Mouse (Mus musculus) hindlimb bud, embryonic 11.5 days (tissue): ENCODE measurements around the gene Foxo6.

ENCODE experiments used
- DNase-seq: peaks from one replicate; pipeline ENCODE4 v3.0.0-alpha.2; 2012; ENCODE audit warnings: low read depth, low spot score; ENCODE audit errors: extremely low spot score

The Foxo6 gene

DNA sequence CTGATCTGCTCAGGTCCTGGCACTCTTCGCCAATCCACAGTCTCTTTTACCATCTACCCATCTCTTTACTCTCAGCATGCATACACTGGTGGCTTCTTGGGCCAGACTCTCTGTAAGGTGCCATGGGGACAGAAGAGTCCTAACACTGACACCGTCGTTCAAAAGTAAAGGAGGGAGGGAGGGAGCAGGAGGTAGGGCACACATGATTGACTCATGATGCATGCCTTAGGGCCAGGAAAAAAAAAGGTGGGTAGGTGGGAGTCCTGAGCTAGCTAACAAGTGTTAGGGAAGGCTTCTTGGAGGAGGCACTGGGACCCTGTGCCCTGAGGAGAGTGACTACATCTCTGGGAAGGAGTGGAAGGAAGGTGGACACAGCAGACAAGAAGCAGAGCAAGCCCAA, 1.9 kb downstream of the Foxo6 start:
- DNase-seq, result no peak

DNA sequence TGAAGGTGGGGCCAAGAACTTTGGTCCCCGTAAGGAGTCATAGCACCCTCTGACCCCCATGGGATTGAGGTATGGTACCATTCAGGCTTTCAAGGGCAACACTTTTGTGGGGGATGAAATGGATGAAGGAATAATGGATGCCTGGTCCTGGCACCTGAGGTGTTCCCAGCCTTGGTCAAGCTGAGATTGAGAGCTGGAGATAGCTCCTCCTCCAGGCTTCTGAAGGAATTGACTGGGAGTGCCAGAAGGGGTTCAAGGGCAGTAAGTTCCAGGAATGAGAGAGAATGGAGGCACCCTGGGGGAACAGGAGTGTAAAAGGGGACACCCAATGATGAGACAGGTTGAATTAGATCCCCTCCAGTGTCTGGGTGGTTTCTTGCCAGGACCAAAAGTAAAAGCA, 3.0 kb downstream of the Foxo6 start:
- DNase-seq, result no peak

DNA sequence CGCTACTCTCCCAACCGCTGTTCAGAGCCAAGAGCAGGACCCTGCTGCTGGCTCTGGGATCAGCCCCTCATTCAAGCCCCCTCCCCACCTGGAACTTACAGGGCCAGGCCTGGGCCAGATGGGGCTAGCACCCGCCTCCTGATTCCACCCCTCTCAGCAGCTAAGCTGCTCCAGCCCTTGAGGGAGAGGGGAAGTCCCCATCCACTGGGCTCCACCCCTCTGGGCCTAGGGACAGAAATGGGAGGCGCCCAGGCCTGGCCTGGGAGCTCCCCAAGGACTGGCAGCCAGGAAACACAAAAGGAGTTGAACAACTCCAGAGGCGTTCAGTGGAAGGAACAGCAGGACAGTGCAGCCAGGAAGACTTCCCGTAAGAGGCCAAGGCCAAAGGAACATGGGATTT, 4.0 kb downstream of the Foxo6 start:
- no peak for DNase-seq

DNA sequence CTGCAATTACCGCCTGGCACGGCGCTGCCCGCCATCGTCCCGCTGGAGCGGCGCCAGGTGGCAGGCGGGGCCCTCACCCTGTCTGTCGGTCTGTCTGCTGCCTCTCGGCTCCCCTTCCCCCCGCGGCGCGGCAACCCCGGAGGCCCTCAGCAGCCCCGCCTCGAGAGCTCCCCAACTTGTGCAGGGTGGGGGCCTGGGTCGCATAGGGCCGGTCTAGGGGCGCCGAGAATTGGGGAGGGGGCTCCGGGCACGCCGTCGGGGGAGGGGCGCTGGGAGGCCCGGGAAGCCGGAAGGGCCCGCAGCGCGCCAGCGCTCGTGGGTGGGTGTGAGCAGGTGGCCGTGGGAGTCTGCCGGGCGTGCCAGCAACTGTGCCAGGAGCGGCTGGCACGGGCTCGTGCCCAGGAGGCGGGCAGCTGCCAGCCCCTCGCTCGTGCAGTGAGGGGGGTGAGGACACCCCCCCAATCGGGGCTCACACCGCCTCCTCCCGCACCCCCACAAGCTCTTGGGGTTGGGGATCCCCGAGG, 4.5 kb downstream of the Foxo6 start:
- DNase-seq, result no peak

DNA sequence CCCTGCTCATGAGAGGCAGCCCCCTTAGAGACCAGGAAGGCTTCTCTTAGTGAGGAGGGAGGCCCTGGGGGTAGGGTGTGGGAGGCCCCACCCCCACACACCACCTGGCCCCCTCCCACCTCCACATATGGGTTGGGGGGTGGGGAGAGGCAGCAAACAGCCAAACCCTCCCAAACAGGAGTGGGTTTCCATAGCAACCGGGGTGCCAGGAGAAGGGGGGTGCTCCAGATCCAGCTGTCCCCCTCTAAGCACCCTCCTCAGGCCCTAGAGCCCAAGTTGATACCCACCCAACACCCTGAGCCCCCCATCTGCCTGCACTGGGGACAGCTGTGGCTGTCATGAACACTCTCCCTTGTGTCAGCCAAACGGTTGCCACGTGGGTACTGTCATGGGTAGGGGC, 6.1 kb downstream of the Foxo6 start:
- DNase-seq, result no peak

DNA sequence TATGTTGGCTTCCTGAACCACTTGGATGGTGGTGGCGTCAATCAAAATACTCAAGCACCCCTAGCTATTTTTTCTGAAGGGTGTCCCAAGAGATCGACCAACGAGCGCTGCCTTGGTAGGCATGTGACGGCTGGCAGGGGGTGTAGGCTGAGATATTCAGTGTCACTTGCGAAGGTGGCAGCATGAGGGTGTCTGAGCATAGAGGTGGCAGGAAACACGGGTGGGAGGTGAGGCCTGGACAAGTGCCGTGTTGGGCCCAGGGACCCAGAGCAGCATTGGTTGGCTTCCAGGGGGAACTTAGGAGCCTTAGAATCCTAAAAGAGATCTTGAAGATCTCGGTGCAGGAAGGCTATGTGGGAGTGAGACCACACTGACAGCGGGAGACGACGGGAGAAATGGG, 6.7 kb downstream of the Foxo6 start:
- no peak for DNase-seq

DNA sequence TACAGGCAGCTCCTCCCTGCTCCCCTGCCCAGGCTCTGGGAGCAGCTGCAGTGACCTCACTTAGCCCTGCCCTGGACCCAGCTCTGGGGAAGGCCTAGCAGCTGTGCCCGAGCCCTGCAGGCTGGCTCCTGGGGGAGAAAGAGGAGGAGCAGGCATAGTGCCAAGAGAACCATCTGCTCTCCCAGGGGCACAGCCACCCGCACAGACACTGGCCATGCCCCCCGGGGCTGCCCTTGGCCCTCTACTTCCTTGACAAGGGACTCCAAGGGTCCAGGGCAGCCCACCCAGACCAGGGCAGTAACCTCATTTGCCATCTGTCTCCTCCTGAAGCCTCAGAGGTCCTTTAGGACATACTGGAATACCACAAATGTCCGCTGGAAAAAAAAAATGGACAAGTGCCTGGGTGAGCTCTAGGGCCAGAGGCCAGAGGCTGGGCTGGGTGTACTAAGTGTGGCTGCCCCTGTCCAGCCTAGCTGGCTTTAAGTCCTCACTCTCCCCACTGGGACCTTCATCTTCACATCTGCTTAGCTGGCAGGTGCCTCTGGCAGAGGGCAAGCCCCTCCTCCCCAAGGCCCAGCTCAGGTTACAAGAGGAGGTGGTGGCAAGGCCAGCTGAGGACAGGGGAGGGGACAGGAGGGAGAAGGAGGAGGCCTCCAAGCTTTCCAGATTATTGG, 9.8 kb downstream of the Foxo6 start:
- DNase-seq, result no peak

DNA sequence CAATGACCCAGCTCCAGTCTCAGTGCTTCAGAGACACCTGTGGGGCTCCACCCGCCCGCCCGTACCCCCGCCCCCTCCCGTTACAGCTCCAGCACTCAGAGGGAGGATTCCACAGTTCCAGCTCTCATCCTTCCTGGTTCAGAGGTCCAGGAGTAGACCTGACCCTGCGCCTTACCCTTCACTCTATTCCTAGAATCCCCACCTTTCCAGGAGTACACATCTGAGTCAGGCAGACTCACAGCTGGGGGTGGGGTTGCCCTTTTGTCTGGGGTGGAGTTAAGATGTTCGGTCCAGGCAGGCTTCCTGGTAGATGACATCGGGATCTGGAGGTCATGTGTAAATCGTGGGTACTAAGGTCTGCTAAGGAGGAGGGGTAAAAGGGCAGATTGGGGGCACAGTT, 11.7 kb downstream of the Foxo6 start:
- no peak for DNase-seq

DNA sequence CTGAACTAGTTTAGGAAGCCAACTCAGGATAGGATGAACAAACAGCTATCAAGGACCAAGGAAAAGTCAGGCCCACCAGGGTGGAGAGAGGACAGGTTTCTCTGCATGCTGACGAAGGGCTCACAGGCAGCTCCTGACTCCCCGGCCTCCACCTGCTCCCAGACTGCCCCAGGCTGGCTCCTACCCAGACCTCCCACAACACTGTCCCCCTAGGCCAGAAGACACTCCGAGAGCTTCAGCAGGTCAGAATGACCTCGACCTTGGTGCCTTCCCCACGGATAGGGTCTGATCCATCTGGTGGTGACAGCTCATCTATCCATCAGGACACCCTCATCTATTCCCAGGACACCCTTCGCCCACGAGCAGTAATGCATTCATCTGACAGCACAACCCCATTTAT, 13.6 kb downstream of the Foxo6 start:
- DNase-seq, result no peak

DNA sequence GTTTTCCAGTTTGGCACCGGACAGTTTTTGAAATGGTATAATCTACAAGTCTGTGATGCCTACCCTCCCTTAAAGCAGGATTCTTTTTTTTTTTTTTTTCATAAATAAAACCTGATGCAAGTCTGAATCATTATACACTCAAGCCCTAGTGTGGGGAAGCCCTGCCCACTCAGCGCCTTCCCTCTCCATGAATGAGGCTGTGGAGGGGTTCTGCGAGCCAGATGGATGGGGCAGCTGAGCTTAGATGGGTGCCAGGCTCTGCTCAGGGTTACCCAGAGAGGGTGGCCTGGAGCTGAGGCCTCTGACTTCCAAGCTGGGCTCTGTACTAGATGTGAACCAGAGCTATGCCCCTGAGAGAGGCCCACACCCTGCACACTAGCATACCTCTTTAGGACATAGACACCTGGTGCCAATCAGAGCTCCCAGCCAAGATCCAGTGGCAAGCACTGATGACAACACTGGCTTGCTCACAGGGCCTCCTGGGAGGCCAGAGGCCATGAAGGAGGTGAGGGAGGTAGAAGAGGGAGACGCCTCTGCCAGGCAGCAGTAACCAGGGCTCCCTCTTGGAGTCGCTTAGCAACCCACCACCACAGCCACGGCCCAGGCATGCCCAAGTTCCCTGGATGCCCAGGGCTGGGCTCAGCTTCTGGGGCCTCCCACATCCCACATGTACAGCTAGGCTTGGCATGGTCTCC, 15.1 kb downstream of the Foxo6 start:
- no peak for DNase-seq

DNA sequence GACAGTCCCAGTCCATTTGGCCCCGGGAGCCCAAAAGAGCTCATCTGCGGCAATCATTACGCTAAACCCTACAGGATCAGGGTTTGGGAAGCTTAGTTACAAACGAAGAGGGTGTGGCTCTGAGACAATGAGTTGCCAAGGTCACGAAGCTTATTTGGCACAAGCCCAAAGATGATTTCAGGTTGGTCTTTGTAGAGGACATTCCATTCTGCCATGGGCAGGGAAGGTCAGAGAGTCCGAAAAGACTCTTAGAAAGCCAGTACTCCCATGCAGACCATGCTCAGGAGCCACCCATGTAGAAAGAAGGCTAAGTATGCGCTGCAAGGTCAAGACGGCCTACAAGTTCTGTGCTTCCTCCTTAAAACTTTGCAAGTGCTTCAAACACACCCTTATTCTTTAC, 15.9 kb downstream of the Foxo6 start:
- DNase-seq, result no peak

DNA sequence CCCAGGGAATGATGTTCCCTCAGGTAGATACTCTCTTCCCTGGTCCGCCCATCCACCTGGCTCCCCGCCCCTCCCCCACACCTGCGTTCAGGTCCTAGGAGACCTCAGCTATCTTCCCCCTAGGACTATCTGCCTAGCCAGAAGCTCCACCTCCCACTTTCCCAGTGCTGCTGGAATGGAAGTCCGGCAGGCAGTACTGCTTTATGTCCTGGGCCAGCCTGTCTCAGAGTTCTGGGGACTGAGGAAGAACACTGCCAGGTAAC, 16.3 kb downstream of the Foxo6 start:
- no peak for DNase-seq

DNA sequence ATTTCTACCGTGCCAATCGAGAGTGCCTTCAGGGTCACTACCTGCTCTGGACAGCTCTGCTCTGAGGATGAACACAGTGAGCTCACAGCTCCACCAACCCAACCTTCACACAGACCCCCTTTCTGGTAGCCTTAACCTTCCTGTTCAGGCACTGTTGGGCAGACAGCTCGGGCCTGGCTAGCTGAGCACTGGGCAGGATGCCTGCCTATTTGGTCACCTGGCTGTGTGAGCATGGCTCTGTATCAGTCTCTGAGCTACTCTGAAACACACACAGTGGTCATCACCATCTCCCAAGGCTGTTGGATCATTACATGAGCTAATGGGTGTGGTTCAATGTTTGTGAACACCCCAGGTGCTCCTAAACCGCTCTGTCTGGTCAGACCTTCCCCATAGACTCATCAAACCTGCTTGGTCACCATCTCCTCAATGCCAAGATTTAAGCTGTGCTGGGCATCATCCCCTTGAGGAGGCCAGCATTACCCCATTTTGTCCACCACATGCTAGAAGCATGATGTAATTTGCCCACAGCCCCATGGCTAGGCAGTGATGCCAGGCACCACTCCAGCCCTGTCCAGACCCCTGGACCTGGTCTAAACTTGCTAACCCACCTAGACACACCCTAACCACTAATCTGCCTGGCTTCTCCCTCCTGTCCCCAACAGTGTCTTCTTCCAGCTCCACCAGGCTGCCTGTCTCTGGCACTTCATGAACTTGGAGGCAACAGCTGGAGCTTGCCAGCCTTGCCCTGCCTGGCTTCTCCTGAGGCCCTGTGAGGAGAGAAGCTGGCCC, 16.8 kb downstream of the Foxo6 start:
- no peak for DNase-seq

DNA sequence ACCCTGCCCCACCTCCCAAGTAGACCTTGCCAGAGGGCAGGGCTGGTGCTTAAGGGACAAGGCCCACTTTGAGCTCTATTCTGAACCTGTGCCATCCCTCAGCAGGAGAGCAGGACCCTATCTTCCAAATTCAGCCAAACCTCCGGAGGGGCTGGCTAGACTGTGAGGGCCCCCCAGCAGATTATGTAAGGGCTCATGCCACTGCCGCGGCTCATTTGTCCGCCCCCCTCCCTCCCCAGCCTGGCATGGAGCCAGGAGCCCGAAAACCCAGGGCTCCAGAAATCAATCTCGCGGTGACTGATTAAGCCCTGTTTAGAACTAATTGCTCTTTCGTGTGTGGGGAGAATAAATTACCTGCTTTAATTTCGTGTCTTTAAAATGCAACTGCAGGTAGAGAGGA, 17.7 kb downstream of the Foxo6 start:
- no peak for DNase-seq

DNA sequence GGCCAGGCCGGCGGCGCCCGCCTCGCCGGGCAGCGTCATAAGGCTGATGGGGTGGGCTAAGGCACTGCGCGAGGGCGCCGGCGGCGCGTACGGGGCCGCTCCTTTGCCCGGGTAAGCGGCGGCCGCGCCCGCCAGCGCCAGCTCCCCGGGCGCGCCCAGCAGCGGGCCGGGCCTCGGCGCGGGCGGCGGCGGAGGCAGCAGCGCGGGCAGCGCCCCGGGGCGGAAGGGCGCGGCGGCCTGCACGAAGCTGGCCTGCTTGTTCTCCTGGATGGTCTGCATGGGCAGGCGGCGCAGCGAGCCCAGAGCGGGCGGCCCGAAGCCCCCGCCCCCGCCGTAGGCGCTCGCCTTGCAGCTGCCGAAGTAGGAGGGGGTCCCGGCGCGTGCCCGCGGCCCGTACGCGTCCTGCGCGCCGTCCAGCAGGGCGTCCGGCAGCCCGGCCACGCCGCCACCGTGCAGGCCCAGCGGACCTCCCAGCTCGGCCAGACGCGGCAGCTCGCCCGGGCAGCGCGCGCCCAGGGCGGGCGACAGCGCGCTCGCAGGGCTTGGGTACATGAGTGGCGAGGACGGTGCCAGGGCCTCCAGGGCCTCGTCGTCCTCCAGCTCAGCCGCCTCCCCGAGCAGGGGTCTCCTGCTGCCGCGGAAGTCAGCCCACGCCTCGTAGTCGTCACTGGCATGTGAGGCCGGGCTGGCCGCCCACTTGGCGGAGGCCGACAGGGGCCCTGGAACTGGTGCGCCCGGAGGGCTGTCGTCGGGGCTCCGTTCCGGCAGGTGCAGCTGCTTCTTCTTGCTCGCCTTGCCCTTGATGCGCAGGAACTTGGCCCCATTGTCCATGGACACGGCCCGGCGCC, 18.7 kb downstream of the Foxo6 start:
- DNase-seq, result no peak

DNA sequence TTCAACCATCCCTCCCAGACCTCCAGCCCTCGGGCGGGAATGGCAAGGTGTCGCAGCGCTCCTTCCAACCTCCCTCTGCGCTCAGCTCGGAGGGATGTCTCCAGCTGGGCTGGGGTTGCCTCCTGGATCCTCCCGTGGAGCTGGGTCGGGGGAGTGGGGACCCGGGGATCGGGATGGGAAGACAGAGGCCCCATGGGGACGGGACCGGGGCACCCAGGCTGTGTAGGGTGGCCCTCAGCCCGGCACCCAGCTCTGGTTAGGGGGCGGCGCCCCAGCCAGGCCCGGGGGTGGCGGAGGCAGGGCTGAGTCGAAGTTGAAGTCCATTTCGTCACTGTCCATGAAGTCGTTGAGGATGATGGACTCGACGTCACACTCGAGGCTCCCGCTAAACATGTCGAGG, 19.5 kb downstream of the Foxo6 start:
- no peak for DNase-seq

DNA sequence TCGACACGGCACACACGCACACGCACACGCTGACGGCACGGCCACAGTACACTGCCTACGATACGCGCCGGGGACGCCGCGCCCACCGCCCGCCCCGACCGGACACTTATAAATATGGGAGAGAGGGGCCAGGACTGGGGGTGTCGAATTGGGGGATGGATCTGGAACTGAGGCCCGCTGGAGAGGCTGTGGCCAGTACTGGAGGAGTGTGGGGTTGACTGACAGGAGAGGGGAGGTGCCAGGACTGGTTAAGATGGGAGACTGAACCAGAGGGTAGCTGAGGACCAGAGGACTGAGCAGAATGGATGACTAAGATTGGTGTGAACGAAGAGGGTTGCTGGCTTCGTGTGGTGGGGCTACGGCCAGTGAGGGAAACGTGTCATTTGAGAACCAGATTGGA, 20.0 kb downstream of the Foxo6 start:
- no peak for DNase-seq

DNA sequence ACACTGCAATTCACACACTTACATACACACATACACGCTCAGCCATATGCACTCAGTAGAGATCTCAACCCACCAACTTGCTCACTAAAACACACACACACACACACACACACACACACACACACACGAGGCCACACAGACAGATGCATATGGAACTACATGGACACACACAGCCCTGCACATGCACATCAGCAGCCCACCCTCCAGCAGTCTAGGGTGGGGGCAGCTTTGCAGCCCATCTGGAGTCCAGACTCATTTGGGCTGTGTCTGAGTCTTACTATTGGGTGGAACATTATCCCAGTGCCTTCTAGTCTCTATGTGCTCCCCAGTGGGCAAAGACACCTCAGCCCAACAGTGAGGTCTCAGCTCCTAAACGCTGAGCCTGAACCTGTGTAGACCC, 23.0 kb downstream of the Foxo6 start:
- DNase-seq, result no peak

DNA sequence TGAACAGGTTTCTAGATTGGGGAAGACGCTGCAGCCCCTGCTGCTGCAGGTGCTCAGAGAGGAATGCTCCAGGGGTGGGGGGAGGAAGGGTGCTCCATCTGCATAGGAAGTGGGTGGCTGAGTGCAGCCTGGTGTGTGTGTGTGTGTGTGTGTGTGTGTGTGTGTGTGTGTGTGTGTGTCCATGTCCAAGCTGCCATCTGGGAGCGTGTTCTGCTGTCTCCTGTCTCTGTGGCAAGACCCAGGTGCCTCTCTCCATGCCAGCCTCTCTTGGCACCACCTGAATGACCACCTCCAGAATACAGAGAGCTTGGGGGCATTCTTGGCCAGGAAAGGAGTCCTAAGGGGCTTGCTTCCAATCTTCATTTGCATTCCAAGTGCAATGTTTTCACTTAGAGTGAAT, 24.4 kb downstream of the Foxo6 start:
- DNase-seq, result no peak

DNA sequence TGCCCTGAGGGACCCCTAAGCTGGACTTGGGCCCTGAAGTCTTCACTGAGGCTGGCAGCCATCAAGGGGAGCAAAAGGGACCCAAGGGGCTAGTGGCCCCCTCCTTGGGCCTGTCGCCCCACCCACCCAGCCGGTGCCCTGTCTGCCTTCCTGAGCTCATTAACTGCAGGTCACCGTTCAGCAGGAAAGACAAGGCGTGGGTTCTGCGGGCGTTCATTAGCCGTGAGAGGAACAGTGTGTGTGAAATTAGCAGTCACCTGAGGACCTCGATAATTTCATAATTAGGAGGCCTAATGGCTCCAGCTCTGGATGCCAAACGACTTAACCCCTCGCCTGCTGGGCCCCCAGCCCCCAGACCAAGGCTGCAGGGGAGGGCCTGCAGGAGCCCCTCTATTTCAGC, 24.9 kb downstream of the Foxo6 start:
- DNase-seq, result no peak
